Mouse (Mus musculus) lung, embryonic 15.5 days (tissue): Measurements from ENCODE around the gene Samd13. TPM values are rescaled to one million over a fixed set of nuclear protein-coding genes. Genes with fewer than 3 reads are reported as not detected.

Experiments
- ATAC-seq: fragments of 200-750 bp; cut with Nextera tagmentation; 2 replicates; pipeline ENCODE4 v1.8.0; 2017; ENCODE audit warnings: moderate number of reproducible peaks, borderline replicate concordance; ENCODE audit not compliant: low FRiP score, low TSS enrichment; ENCODE audit errors: extremely low read depth
- H3K27ac ChIP-seq: fragments of 300-500 bp; sonication (generic); 2 replicates; pipeline ENCODE4 v1.5.1; 2015; ENCODE audit warnings: moderate library complexity, mild to moderate bottlenecking, inconsistent platforms
- H3K27me3 ChIP-seq: fragments of 300-500 bp; sonication (generic); 2 replicates; pipeline ENCODE4 v1.6.1; 2015; ENCODE audit warnings: inconsistent platforms
- H3K36me3 ChIP-seq: fragments of 300-500 bp; sonication (generic); 2 replicates; pipeline ENCODE4 v1.6.1; 2015; ENCODE audit warnings: inconsistent platforms
- H3K4me1 ChIP-seq: fragments of 300-500 bp; sonication (generic); 2 replicates; pipeline ENCODE4 v1.6.1; 2015; ENCODE audit warnings: inconsistent platforms
- H3K4me2 ChIP-seq: fragments of 300-500 bp; sonication (generic); 2 replicates; pipeline ENCODE4 v1.6.1; 2015; ENCODE audit warnings: inconsistent platforms, mild to moderate bottlenecking, moderate library complexity
- H3K4me3 ChIP-seq: fragments of 300-500 bp; sonication (generic); 2 replicates; pipeline ENCODE4 v1.5.1; 2015; ENCODE audit warnings: mild to moderate bottlenecking, inconsistent platforms
- H3K9ac ChIP-seq: fragments of 300-500 bp; sonication (generic); 2 replicates; pipeline ENCODE4 v1.6.1; 2015; ENCODE audit warnings: inconsistent platforms
- H3K9me3 ChIP-seq: fragments of 300-500 bp; sonication (generic); 2 replicates; pipeline ENCODE4 v1.6.1; 2016; ENCODE audit warnings: inconsistent platforms
- WGBS: fragments of 180-500 bp; shearing (Covaris S2); methylation state at CpG from one replicate; pipeline ENCODE4 v1.1.7; 2015; 5-methylcytosine and 5-hydroxymethylcytosine counted together
- polyA plus RNA-seq: library from polyadenylated mRNA; unstranded; fragments of >200 nt; fragmentation: Nextera tagmentation; extraction: Ambion mirVana; gene quantifications from 2 replicates; pipeline ENCODE4 v1.2.1, GENCODE M21; 2015

Gene Samd13
- 1.1 and 1.2 TPM in 2 replicates for polyA plus RNA-seq

DNA sequence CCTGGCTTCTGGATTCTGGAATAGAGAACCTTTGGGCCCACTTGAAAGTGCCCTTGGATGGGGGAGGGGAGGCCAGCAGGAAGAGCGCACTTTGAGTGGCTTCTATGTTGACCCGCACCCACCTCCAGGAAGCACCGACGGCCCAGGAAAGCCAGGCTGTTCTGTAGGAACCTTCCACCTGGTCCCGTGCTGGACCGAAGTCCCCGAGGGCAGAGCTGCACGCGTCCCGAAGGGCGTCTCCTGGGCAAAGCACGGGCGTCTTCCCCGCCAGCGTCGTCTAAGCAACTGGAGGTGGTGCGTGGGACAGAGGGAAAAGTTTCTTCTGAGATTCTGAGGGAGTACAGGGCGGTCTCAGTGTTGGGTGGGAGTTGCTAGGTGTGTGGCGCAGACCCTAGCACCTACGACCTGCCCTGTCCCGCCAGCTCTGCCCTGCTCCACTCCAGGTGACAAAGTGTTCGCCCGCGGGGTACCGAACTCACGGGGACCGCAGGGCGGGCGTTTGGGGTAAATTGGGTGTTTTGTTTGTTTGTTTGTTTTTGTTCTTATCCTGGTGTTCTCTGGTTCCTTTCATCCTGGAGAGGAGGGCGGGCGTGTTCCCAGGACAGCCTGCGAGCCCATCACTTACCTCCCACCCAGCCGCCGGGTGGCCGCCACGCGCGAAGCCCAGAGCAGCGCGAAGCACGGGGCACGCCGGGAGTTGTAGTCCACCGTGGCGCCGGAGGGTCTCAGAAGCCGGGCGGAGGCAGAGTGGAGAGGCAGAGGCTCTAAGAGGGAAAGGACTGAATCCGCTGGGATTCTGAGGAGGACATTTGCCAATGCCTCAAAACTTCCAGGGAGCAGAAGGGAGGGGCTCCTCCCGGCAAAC, at the start of gene Samd13:
Samd13 (minus strand) TSS at position 782 of the 865 bp plus-strand sequence.
- no peak within 1 kb of the TSS for H3K27ac ChIP-seq
- peak within 1 kb of the TSS; percentile 84 for H3K4me2 ChIP-seq
- H3K36me3 ChIP-seq, result no peaks in the 10 kb centered on the region
- H3K9ac ChIP-seq, result peak within 1 kb of the TSS; percentile 37
- no peaks in the 10 kb centered on the region for H3K27me3 ChIP-seq
- H3K9me3 ChIP-seq, result no peaks in the 10 kb centered on the region
- peaks cover 10% of the 10 kb centered on the region for H3K4me1 ChIP-seq
- H3K4me3 ChIP-seq, result peak within 1 kb of the TSS; percentile 51
- 1% methylated on average over 50 of the region's 50 CpGs for WGBS
- peak; percentile 90 for ATAC-seq

DNA sequence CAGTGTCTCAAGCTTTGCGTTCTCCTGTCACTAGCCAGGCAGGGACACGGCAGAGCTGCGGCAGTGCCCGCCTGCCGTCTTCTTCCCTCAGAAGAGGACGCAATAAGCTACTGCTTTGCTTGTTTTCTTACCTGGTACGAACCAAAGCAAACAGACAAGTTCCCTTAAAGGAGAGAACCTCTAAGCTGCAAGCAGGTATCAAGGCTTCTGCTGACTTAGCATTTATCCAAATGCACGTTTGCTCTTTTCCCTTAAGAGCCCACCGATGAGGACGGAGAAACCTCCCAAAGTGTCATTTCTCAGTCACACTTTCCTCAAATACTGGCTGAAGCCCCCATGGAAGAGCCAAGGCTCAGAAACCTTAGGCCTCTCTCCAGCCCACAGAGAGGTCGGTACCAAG, 46.1 kb upstream of the Samd13 start:
- no peak overlapping the region for H3K4me2 ChIP-seq
- no peak overlapping the region for H3K4me3 ChIP-seq
- H3K4me1 ChIP-seq, result no peaks in the 10 kb centered on the region
- no peak overlapping the region for H3K9ac ChIP-seq
- H3K9me3 ChIP-seq, result no peaks in the 10 kb centered on the region
- no peak overlapping the region for H3K27ac ChIP-seq
- peaks cover 42% of the 10 kb centered on the region for H3K36me3 ChIP-seq
- no peaks in the 10 kb centered on the region for H3K27me3 ChIP-seq
- 92% methylated on average over 11 of the region's 11 CpGs for WGBS
- ATAC-seq, result no peak

DNA sequence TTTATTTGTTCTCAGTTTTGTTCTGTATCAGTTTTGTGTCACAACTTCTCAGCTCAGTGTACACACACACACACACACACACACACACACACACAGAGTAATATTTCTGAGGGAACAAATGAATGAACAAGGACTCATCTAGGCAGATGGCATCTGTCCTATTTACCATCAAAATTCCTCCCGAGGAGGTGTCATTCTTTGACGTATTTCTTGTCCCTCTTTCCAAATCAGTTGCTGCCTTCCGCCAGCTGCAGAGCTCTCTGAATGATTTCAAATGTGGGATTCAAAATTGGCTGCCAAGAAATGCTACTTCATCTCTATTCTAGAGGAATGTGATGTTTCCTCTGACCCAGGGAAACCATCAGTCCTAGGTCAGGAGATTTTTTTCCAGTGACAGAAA, 37.6 kb upstream of the Samd13 start:
- H3K4me3 ChIP-seq, result no peak overlapping the region
- no peaks in the 10 kb centered on the region for H3K27me3 ChIP-seq
- ATAC-seq, result no peak
- no peaks in the 10 kb centered on the region for H3K4me1 ChIP-seq
- H3K4me2 ChIP-seq, result no peak overlapping the region
- H3K9ac ChIP-seq, result no peak overlapping the region
- peaks cover 17% of the 10 kb centered on the region for H3K36me3 ChIP-seq
- H3K27ac ChIP-seq, result no peak overlapping the region
- no peaks in the 10 kb centered on the region for H3K9me3 ChIP-seq
- WGBS, result 51% methylated on average over 3 of the region's 3 CpGs

DNA sequence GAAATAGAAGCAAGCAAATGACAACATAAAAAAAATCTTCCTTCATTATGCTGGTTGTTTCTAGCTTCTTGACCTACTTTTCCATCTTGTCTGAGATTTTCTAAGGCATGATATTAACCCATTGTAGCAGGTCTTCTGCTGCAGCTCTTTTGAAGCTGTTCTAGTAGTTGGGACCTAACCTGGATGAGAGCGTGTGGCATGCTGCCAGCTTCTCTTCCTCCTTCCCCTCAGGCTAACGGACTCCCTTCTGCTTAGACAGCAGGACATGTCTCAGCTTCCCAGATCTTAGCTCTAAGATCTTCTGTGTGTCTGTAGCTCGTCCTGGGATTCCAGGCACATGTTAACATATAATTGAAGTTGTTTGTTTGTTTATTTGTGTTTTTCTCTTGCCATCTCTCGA, 34.3 kb upstream of the Samd13 start:
- Histone ChIP-seq H3K9ac (no peak overlapping the region), H3K4me2 (no peak overlapping the region), H3K9me3 (no peaks in the 10 kb centered on the region), H3K27ac (no peak overlapping the region), H3K36me3 (no peaks in the 10 kb centered on the region), H3K27me3 (no peaks in the 10 kb centered on the region), H3K4me1 (no peaks in the 10 kb centered on the region), H3K4me3 (no peak overlapping the region)
- WGBS, result 50% methylated on average over 4 of the region's 4 CpGs
- ATAC-seq, result no peak

DNA sequence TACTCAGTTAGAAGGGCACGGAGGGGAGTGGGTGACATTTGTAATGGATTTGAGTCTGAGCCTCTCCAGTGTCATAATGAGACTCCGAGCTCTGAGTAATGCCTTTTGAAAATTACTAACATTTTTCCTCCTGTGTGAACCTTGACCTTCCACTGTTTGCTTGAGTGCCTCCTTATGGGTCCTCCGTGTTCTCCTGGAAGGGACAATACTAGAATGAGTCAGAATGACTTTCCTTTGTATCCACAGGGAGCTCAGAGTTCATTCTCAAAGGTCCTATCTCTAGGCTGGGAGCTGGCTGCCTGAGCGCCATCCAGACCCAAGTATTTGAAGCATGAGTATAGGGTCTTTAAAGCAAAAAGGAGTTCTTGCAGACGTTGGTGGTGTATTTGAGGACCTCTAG, 32.9 kb upstream of the Samd13 start:
- 58% methylated on average over 5 of the region's 5 CpGs for WGBS
- ATAC-seq, result no peak
- Histone ChIP-seq H3K9me3 (no peaks in the 10 kb centered on the region), H3K27me3 (no peaks in the 10 kb centered on the region), H3K36me3 (no peaks in the 10 kb centered on the region), H3K4me3 (no peak overlapping the region), H3K9ac (no peak overlapping the region), H3K27ac (no peak overlapping the region), H3K4me2 (no peak overlapping the region), H3K4me1 (no peaks in the 10 kb centered on the region)

DNA sequence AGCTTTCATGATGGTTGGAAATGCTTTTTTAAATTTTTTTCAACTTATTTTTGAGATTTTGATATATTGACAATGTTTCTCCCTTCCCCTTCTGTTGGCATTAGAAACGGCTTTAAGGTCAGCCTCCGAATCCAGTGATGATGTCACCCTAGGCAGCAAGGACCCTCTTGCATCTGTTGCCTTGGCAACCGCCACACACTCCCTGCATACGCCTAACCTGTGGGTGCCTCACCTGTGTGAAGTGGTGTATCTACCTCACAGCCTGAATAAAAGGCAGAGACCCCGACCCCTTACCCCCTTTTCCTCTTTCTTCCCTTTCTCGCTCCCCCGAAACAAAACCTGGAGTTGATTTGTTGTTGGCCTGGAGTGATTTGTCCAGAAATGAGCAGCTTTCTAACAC, 26.9 kb upstream of the Samd13 start:
- Histone ChIP-seq H3K27ac (no peak overlapping the region), H3K9me3 (no peaks in the 10 kb centered on the region), H3K4me2 (no peak overlapping the region), H3K4me3 (no peak overlapping the region), H3K9ac (no peak overlapping the region), H3K27me3 (no peaks in the 10 kb centered on the region), H3K4me1 (no peaks in the 10 kb centered on the region), H3K36me3 (no peaks in the 10 kb centered on the region)
- WGBS, result 64% methylated on average over 7 of the region's 7 CpGs
- ATAC-seq, result no peak

DNA sequence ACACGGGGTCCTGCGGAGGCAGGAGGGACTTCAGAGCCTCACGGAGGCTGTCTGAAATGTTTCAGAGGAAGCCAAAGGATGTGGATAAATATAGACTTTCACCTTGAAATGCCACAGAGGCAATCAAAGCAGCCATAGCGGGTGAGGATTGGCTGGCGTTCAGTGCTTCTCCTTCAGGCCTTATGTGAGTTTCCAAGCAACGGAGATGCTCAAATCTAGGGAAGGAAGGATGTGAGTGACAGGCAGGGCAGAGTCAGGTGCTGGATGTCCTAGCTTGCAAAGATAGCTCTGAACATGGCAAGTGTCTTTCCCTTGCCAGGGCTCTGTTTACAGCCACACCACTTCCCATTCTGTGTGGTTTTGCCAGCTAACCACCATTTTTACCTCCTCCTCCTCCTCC, 26.2 kb upstream of the Samd13 start:
- 48% methylated on average over 6 of the region's 6 CpGs for WGBS
- Histone ChIP-seq H3K9me3 (no peaks in the 10 kb centered on the region), H3K4me2 (no peak overlapping the region), H3K27ac (no peak overlapping the region), H3K9ac (no peak overlapping the region), H3K27me3 (no peaks in the 10 kb centered on the region), H3K4me1 (no peaks in the 10 kb centered on the region), H3K36me3 (no peaks in the 10 kb centered on the region), H3K4me3 (no peak overlapping the region)
- no peak for ATAC-seq

DNA sequence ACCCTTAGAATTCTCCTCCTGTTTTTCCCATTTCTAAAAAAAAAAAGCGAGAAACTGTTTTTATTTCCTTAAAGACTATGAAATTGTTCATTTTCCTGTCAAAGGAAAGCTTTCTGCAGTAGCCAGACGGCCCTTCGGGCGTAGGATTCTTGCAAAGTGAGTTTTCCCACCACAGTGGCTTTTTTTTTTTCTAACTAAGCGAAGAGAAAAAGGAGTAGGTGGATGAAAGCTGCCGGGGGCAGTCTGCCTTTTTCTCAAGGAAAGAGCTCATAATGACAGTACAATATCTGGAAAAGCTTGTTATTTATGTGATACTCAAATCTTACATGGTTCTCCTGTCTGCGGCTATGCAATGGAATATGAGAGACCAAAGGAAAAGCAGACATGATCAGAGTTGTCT, 25.7 kb upstream of the Samd13 start:
- H3K27me3 ChIP-seq, result no peaks in the 10 kb centered on the region
- H3K4me3 ChIP-seq, result no peak overlapping the region
- no peak overlapping the region for H3K9ac ChIP-seq
- H3K9me3 ChIP-seq, result no peaks in the 10 kb centered on the region
- ATAC-seq, result no peak
- H3K4me1 ChIP-seq, result no peaks in the 10 kb centered on the region
- no peak overlapping the region for H3K4me2 ChIP-seq
- no peaks in the 10 kb centered on the region for H3K36me3 ChIP-seq
- 72% methylated on average over 7 of the region's 7 CpGs for WGBS
- H3K27ac ChIP-seq, result no peak overlapping the region

DNA sequence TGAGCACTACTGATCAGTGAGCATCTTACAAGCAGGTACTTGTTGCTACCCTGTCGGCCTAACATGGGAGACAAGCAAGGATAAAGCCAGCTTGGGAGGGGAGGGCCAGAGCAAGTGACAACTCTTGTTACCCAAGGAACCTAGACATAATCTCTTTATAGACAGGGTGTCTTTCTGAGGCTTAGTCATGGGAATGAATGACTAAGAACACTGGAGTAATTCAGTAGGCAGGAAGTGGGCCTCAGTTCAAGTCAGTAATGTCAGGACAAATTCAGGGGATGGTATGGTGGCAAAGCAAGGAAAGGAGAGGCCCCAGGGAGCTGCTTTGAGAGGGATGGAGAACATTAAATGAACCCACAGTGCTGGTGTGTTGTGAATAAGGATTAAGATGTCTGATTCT, 23.7 kb upstream of the Samd13 start:
- H3K36me3 ChIP-seq, result no peaks in the 10 kb centered on the region

DNA sequence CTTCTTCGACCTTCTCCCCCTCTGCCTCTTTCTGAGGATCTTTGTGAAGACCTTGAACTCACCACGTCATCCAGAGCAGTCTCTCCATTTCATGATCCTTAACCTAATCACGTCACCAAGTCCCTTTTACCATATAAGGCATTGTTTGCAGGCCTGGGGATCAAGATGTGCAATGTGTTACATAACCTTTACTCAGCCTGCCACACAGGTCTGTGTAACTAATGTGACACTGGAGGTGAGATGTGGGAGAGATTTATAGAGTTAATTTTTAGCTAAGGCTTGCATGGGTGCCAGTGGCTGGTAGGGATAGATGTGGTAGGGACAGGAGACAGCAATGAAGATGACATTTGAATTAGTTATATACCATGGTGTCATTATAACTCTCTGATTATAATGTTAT, 23.0 kb upstream of the Samd13 start:
- Histone ChIP-seq H3K4me3 (no peak overlapping the region), H3K9ac (no peak overlapping the region), H3K36me3 (no peaks in the 10 kb centered on the region), H3K4me1 (no peaks in the 10 kb centered on the region), H3K4me2 (no peak overlapping the region), H3K9me3 (no peaks in the 10 kb centered on the region), H3K27ac (no peak overlapping the region), H3K27me3 (no peaks in the 10 kb centered on the region)
- ATAC-seq, result no peak
- WGBS, result 49% methylated on average over 3 of the region's 3 CpGs

More for the DNA sequence above, 23.7 kb upstream of the Samd13 start:
- H3K27ac ChIP-seq, result no peak overlapping the region
- H3K4me3 ChIP-seq, result no peak overlapping the region
- 94% methylated on average over 1 of the region's 1 CpGs for WGBS
- no peak overlapping the region for H3K4me2 ChIP-seq
- H3K27me3 ChIP-seq, result no peaks in the 10 kb centered on the region
- no peaks in the 10 kb centered on the region for H3K4me1 ChIP-seq
- no peak for ATAC-seq
- H3K9me3 ChIP-seq, result no peaks in the 10 kb centered on the region
- no peak overlapping the region for H3K9ac ChIP-seq

DNA sequence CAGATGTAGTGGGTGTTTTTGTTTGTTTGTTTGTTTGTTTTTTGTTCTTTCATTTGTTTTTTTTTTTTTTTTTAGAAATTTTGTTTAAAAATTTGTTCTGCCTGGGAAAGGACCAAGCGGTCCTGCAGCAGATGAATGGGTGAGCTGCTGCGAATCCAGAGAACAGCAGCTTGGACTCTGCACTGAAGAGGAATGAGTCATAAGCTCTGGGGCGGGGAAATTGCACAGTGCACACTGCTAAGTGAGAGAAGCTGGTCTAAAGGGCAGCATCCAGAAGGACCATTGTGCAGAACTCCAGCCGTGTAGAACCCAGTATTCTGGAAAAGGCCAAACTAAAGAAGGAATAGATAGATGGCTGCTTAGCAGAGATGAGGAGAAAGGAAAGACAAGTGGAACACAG, 18.7 kb upstream of the Samd13 start:
- no peak for ATAC-seq
- no peak overlapping the region for H3K9ac ChIP-seq
- no peaks in the 10 kb centered on the region for H3K36me3 ChIP-seq
- no peaks in the 10 kb centered on the region for H3K9me3 ChIP-seq
- no peak overlapping the region for H3K27ac ChIP-seq
- no peak overlapping the region for H3K4me3 ChIP-seq
- H3K4me1 ChIP-seq, result 0 out of 2 replicates have a peak, but pooled peaks cover 2% of the 10 kb centered on the region
- no peaks in the 10 kb centered on the region for H3K27me3 ChIP-seq
- 79% methylated on average over 4 of the region's 4 CpGs for WGBS
- no peak overlapping the region for H3K4me2 ChIP-seq

DNA sequence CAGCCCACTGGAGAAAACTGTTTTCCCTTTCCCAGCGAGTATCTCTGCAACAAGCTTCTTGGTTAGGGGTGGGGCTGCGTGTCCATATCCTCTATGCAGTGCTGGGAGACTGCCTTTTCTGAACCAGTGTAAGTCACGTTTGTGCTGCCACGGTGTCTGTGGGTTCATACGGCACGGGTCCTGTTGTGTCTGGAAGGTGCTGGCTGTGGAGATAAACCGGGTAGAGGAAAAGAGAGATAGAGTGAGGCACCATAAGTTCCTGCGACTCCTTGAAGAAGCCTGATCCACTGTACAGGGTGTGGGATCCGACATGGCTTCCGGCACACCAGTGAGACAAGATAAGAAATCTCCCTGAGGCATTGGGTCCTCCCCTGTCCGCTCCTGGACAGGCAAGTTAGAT, 14.7 kb upstream of the Samd13 start:
- WGBS, result 64% methylated on average over 11 of the region's 11 CpGs
- 0 out of 2 replicates have a peak overlapping the region, but pooled peaks have one; percentile 10 for H3K4me2 ChIP-seq
- no peak overlapping the region for H3K9ac ChIP-seq
- H3K9me3 ChIP-seq, result no peaks in the 10 kb centered on the region
- 0 out of 2 replicates have a peak, but pooled peaks cover 2% of the 10 kb centered on the region for H3K4me1 ChIP-seq
- ATAC-seq, result no peak
- H3K27me3 ChIP-seq, result no peaks in the 10 kb centered on the region
- no peak overlapping the region for H3K27ac ChIP-seq
- H3K36me3 ChIP-seq, result no peaks in the 10 kb centered on the region
- no peak overlapping the region for H3K4me3 ChIP-seq
